Mouse (Mus musculus) neural tube, embryonic 12.5 days (tissue): ENCODE data around the gene St3gal3. TPM values are rescaled to one million over a fixed set of nuclear protein-coding genes. Genes with fewer than 3 reads are reported as not detected.
A peak's percentile ranks its signal among the peaks of the same experiment; 100 is the strongest.

Experiments used
- ATAC-seq: fragments of 200-750 bp; cut with Nextera tagmentation; 2 replicates; pipeline ENCODE4 v1.8.0; 2017; ENCODE audit warnings: low read depth, mild to moderate bottlenecking, moderate TSS enrichment, moderate library complexity; ENCODE audit not compliant: low FRiP score
- H3K27ac ChIP-seq: fragments of 300-500 bp; sonication (generic); 2 replicates; pipeline ENCODE4 v1.5.1; 2016
- H3K27me3 ChIP-seq: fragments of 300-500 bp; sonication (generic); replicated peaks from 2 replicates; pipeline ENCODE4 v1.6.1; 2016; ENCODE audit warnings: mild to moderate bottlenecking
- H3K36me3 ChIP-seq: fragments of 300-500 bp; sonication (generic); 2 replicates; pipeline ENCODE4 v1.6.1; 2016; ENCODE audit warnings: mild to moderate bottlenecking
- H3K4me1 ChIP-seq: fragments of 300-500 bp; sonication (generic); 2 replicates; pipeline ENCODE4 v1.6.1; 2016
- H3K4me2 ChIP-seq: fragments of 300-500 bp; sonication (generic); replicated peaks from 2 replicates; pipeline ENCODE4 v1.6.1; 2016; ENCODE audit warnings: mild to moderate bottlenecking
- H3K4me3 ChIP-seq: fragments of 300-500 bp; sonication (generic); 2 replicates; pipeline ENCODE4 v1.5.1; 2016
- H3K9ac ChIP-seq: fragments of 300-500 bp; sonication (generic); 2 replicates; pipeline ENCODE4 v1.6.1; 2016; ENCODE audit warnings: mild to moderate bottlenecking
- H3K9me3 ChIP-seq: fragments of 300-500 bp; sonication (generic); 2 replicates; pipeline ENCODE4 v1.6.1; 2016; ENCODE audit warnings: mild to moderate bottlenecking
- WGBS: fragments of 180-500 bp; shearing (Covaris S2); methylation state at CpG from one replicate; pipeline ENCODE4 v1.1.7; 2016; 5-methylcytosine and 5-hydroxymethylcytosine counted together
- polyA plus RNA-seq: library from polyadenylated mRNA; unstranded; fragments of >200 nt; fragmentation: Nextera tagmentation; extraction: Ambion mirVana; gene quantifications from 2 replicates; pipeline ENCODE4 v1.2.1, GENCODE M21; 2016

Gene St3gal3
- polyA plus RNA-seq, 1 experiment from 2014 or later, result 9.4 TPM

DNA sequence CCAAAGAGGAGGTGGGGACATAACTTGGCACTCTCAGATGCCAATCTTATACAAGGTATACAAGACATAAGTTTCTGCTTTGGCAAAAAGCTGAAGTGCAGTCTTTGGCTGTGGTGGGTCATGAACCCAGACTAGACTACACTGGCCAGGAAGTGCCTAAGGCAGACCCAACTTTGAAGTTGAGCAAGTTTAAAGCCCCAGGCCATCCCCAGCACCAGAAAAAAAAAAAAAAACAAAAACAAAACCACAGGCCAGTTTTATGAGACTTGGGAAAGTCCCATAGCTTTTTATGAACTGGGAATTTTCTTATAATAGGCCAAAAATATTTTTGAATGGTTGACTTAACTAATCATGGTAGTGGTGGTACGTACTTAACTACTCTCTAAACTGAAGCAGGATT is 700 bp upstream of the St3gal3 start:
- Histone ChIP-seq H3K36me3 (peaks cover 40% of the 10 kb centered on the region), H3K4me3 (peak overlapping the region; percentile 99), H3K27me3 (no peaks in the 10 kb centered on the region), H3K4me1 (peaks cover 12% of the 10 kb centered on the region), H3K9ac (peak overlapping the region; percentile 89; the same call in 1 of the 2 replicates), H3K4me2 (peak overlapping the region; percentile 79), H3K27ac (no peak overlapping the region), H3K9me3 (no peaks in the 10 kb centered on the region)
- 96% methylated on average over 1 of the region's 1 CpGs for WGBS
- no peak; the same call in 1 of the 2 replicates for ATAC-seq

DNA sequence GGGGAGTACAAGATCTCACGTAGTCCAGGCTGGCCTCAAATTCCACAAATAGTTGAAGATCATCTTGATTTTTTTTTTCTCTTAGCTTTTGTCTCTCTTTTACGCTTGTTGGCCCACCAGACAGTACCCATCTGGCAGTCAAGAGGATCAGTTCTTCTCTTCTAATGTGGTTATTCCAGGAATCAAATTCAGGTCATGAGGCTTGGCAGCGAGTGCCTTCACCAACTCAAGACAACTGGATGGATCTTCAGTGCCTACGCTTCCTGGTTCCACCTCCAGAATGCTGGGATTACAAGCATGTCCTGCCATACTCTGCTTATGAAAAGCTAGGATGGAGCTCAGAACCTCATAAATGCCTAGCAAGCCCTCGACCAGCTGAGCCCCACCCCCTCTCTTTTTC is 3.4 kb downstream of the St3gal3 start:
- Histone ChIP-seq H3K27me3 (no peaks in the 10 kb centered on the region), H3K4me1 (peaks cover 12% of the 10 kb centered on the region), H3K36me3 (peaks cover 2% of the 10 kb centered on the region), H3K27ac (no peak overlapping the region), H3K4me2 (no peak overlapping the region), H3K9ac (no peak overlapping the region), H3K4me3 (no peak overlapping the region), H3K9me3 (no peaks in the 10 kb centered on the region)
- no peak for ATAC-seq
- WGBS, result 91% methylated on average over 5 of the region's 5 CpGs

DNA sequence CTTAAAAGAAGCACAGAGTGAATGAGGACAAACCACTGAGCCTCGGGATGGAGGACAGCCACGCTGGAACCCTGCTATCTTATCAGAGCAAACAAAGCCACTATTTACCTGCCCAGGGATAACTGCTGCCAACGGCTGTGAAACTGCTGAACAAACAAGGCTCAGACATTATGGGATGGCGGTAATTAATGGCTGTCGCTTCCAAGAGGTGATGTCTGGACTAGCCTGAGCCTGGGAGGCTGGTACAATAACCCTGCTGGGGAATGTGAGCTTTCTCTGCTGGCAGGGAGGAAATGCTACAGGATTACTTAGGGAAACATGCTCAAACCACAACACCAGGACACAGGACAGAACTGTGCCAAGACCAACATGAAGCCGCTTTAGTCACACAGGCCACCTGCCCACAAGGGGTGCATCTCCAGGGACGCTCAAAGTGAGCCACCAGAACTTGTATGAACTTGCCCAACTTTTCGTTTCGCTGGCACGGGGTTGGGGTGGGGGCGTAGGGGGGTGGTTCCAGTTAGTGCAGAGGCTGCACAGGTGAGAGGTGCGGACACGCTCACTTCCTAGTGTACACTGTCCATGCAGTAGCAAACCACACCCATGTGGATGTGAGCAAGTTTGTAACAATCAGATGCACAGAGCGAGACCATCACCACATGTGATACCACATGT is 11.5 kb downstream of the St3gal3 start:
- 91% methylated on average over 14 of the region's 14 CpGs for WGBS
- no peaks in the 10 kb centered on the region for H3K27me3 ChIP-seq
- H3K4me2 ChIP-seq, result no peak overlapping the region
- no peak overlapping the region for H3K9ac ChIP-seq
- ATAC-seq, result no peak
- peaks cover 4% of the 10 kb centered on the region; the same call in 1 of the 2 replicates for H3K36me3 ChIP-seq
- H3K9me3 ChIP-seq, result no peaks in the 10 kb centered on the region
- H3K27ac ChIP-seq, result no peak overlapping the region
- no peaks in the 10 kb centered on the region for H3K4me1 ChIP-seq
- H3K4me3 ChIP-seq, result no peak overlapping the region

DNA sequence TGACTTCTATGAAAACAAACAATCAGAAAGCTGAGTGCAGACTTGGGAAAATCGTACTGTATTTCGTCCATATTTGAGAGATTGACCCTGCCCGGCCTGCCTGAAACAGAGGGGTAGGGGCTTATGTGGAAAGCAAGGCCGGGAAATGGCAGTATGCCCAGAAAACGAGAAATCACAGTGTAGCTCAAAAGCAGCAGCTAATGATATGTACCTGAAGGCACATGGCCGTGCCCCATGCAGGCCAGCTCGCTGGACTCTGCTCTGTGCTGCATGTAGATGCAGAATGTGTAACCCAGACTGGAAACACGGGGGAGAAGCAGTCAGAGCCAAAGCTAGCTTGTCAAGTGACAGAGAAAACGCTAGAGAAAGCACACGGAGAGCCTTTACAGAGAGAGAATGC is 12.6 kb downstream of the St3gal3 start:
- Histone ChIP-seq H3K4me3 (no peak overlapping the region), H3K9ac (no peak overlapping the region), H3K4me1 (no peaks in the 10 kb centered on the region), H3K4me2 (no peak overlapping the region), H3K27ac (no peak overlapping the region), H3K27me3 (no peaks in the 10 kb centered on the region), H3K36me3 (peaks cover 4% of the 10 kb centered on the region; the same call in 1 of the 2 replicates), H3K9me3 (no peaks in the 10 kb centered on the region)
- 87% methylated on average over 10 of the region's 10 CpGs for WGBS
- no peak for ATAC-seq

DNA sequence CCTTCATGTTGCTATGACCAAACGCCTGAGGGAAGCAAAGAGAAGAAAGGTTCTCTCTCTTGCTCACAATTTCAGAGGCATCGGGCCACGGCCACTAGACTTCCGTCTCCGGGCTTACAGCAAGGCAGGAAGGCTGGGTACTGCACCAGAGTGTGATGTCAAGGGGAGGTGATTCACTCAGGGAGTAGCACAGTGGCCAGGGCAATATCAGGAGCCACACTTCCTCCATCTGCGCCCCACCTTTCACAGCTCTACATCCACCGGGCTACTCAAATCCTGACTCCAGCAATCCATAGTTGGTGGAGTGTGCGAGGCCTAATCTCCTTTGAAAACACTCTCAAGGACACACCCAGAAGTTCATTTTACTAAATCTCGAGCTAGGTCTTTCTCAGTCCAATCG is 17.1 kb downstream of the St3gal3 start:
- H3K4me1 ChIP-seq, result no peaks in the 10 kb centered on the region

DNA sequence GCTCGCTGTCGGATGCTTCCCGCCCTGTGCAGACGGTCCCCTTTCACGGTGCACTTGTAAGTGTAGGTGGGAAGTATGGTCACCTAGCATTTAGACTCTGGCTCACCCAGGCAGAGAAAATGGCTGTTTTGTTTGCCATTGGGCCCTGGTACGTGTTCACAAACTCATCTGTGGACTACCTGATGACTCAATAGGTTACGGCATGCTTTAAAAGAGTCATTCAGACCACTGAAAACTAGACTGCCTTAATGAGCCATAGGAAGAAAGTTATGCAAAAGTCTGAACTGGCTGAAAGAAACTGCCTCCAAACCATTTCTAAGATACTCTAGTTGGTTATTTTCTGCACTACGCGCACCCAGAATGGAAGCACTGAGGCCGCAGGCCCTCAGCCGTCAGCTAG is 18.6 kb downstream of the St3gal3 start:
- H3K27me3 ChIP-seq, result no peaks in the 10 kb centered on the region
- H3K36me3 ChIP-seq, result no peaks in the 10 kb centered on the region; the same call in 1 of the 2 replicates
- H3K4me3 ChIP-seq, result no peak overlapping the region
- no peak for ATAC-seq
- no peak overlapping the region for H3K27ac ChIP-seq
- no peaks in the 10 kb centered on the region for H3K4me1 ChIP-seq
- no peak overlapping the region for H3K9ac ChIP-seq
- peaks cover 2% of the 10 kb centered on the region; the same call in 1 of the 2 replicates for H3K9me3 ChIP-seq
- WGBS, result 81% methylated on average over 11 of the region's 11 CpGs
- no peak overlapping the region for H3K4me2 ChIP-seq

More for the DNA sequence above, 17.1 kb downstream of the St3gal3 start:
- no peaks in the 10 kb centered on the region for H3K9me3 ChIP-seq
- H3K4me2 ChIP-seq, result no peak overlapping the region
- no peak overlapping the region for H3K4me3 ChIP-seq
- H3K9ac ChIP-seq, result no peak overlapping the region
- ATAC-seq, result no peak
- H3K27me3 ChIP-seq, result no peaks in the 10 kb centered on the region
- WGBS, result 95% methylated on average over 10 of the region's 10 CpGs
- H3K36me3 ChIP-seq, result 0 out of 2 replicates have a peak, but pooled peaks cover under 1% of the 10 kb centered on the region
- no peak overlapping the region for H3K27ac ChIP-seq

DNA sequence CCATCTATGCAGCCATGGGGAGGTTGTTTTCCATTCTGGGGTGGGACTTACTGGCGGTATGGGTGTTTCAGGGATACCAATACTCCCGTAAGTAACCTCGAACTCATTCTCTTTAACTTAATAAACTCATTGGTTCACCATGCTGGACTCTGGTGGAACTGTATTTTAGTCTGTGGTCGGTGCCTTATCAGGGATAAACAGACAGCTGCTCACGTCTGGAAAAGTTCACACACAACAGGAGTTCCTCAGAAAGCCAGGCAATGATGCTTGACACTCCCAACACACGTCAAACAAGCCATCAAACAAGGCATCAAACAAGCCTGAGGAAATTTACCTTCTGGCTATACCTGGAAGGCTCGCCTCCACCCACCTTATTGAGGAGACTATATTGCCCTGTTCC is 19.6 kb downstream of the St3gal3 start:
- 91% methylated on average over 7 of the region's 7 CpGs for WGBS
- H3K4me1 ChIP-seq, result no peaks in the 10 kb centered on the region
- H3K9me3 ChIP-seq, result peaks cover 4% of the 10 kb centered on the region; the same call in 1 of the 2 replicates
- H3K27me3 ChIP-seq, result no peaks in the 10 kb centered on the region
- no peak overlapping the region for H3K27ac ChIP-seq
- no peak for ATAC-seq
- no peak overlapping the region for H3K4me3 ChIP-seq
- no peak overlapping the region for H3K4me2 ChIP-seq
- H3K36me3 ChIP-seq, result no peaks in the 10 kb centered on the region; the same call in 1 of the 2 replicates
- H3K9ac ChIP-seq, result no peak overlapping the region

DNA sequence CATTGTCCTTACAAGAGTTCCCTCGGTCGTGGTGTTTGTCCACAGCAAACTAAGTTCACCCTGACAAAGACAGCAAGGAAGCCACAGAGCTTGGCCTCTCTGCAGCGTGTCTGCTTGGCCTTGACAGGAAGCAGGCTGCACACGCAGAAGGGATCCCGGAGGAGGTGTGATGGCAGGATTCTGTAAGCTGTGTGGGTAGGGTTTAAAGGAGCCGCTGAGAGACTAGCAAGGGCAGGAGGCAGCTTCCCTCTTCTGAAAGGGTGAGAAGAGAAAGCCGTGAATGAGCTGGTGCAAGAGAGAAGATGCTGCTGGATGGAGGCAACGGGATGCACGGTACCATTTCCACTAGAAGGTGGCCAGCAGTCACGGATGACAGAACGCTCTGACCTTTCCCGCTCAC is 22.1 kb downstream of the St3gal3 start:
- Histone ChIP-seq H3K9ac (no peak overlapping the region), H3K4me1 (no peaks in the 10 kb centered on the region), H3K9me3 (peaks cover 4% of the 10 kb centered on the region; the same call in 1 of the 2 replicates), H3K27ac (no peak overlapping the region), H3K4me3 (no peak overlapping the region), H3K27me3 (no peaks in the 10 kb centered on the region), H3K36me3 (no peaks in the 10 kb centered on the region; the same call in 1 of the 2 replicates), H3K4me2 (no peak overlapping the region)
- no peak for ATAC-seq
- WGBS, result 88% methylated on average over 12 of the region's 12 CpGs

DNA sequence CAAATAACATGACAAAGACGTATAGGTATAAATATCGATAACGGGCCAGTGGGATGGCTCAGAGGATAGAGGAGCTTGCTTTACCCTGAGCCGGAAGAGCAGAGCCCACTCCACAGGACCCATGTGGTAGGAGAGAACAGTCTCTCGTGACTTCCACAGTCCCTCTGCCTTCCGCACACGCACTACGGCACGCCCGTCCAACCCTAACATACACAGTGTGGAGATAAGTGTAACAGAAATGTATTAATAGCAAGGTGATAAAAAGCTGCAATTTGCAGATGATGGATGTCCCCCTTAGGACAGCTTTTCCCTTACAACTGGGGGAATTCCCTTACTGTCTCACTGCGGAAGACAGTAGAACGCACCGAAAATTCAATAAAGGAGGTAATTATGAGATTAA is 25.1 kb downstream of the St3gal3 start:
- no peak overlapping the region for H3K4me3 ChIP-seq
- no peak overlapping the region for H3K4me2 ChIP-seq
- WGBS, result 84% methylated on average over 13 of the region's 13 CpGs
- peaks cover 4% of the 10 kb centered on the region; the same call in 1 of the 2 replicates for H3K9me3 ChIP-seq
- H3K4me1 ChIP-seq, result no peaks in the 10 kb centered on the region
- no peak overlapping the region for H3K9ac ChIP-seq
- no peak for ATAC-seq
- H3K27me3 ChIP-seq, result no peaks in the 10 kb centered on the region
- H3K27ac ChIP-seq, result no peak overlapping the region
- peaks cover 5% of the 10 kb centered on the region; the same call in 1 of the 2 replicates for H3K36me3 ChIP-seq

DNA sequence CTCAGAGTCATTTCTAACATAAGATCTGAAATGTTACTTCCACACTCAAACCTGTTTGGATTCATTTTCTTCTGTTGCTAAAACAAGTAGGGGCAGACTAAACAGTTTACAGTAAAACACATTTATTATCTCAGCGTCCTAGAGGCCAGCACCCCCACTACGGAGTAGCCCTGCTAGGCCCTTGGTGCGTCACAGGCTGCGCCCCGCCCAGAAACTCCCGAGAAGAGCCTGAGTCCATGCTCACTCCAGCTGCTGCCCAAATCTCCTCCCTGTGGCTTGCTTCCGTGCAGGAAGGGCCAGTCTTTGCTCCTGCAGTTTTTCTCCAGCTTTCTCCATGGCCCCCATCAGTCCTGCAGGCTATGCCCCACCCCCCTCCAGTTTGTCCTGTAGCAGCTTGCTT is 25.9 kb downstream of the St3gal3 start:
- H3K4me1 ChIP-seq, result no peaks in the 10 kb centered on the region
- H3K9me3 ChIP-seq, result peaks cover 4% of the 10 kb centered on the region; the same call in 1 of the 2 replicates
- WGBS, result 84% methylated on average over 7 of the region's 7 CpGs
- no peak overlapping the region for H3K4me2 ChIP-seq
- no peak overlapping the region for H3K9ac ChIP-seq
- peaks cover 5% of the 10 kb centered on the region; the same call in 1 of the 2 replicates for H3K36me3 ChIP-seq
- ATAC-seq, result no peak
- H3K27me3 ChIP-seq, result no peaks in the 10 kb centered on the region
- H3K4me3 ChIP-seq, result no peak overlapping the region
- H3K27ac ChIP-seq, result no peak overlapping the region

DNA sequence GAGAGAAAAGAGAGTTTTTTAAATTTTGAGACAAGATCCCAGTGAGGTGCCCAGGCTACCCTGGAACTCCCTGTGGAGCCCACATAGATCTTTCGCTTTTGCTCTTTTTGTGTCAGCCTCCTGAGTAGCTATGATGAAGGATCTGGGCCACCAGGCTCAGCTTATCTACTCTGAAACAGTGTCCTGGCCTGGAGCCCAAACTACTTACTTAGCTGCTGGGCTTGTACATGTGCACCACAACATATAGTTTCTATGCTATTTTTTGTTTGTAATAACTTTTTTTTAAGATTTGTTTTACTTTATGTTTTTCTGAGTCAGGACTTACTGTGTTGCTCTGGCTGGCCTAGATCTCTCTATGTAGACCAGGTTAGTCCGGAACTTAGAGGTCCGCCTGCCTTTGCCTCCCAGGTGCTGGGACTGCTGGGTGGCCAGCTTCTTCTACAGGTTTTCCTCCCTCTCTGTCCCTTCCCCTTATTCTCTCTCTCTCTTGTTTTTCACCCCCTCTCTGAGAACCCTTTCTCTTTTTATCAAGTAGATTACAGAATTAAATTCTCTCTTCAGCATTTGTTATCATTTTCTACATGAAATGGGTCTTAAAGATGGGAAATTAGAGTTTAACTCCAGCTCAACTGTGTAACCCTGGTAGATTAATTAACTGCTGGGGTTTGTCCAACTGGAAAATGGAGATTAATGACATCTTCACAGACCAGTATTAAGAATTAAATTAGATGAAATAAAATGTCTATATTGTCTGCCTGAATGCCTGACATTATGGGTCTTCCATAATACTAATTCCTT is 29.3 kb downstream of the St3gal3 start:
- ATAC-seq, result no peak
- Histone ChIP-seq H3K9me3 (no peaks in the 10 kb centered on the region), H3K36me3 (peaks cover 5% of the 10 kb centered on the region; the same call in 1 of the 2 replicates), H3K27ac (no peak overlapping the region), H3K27me3 (no peaks in the 10 kb centered on the region), H3K9ac (no peak overlapping the region), H3K4me3 (no peak overlapping the region), H3K4me2 (no peak overlapping the region), H3K4me1 (no peaks in the 10 kb centered on the region)
- 96% methylated on average over 3 of the region's 3 CpGs for WGBS

DNA sequence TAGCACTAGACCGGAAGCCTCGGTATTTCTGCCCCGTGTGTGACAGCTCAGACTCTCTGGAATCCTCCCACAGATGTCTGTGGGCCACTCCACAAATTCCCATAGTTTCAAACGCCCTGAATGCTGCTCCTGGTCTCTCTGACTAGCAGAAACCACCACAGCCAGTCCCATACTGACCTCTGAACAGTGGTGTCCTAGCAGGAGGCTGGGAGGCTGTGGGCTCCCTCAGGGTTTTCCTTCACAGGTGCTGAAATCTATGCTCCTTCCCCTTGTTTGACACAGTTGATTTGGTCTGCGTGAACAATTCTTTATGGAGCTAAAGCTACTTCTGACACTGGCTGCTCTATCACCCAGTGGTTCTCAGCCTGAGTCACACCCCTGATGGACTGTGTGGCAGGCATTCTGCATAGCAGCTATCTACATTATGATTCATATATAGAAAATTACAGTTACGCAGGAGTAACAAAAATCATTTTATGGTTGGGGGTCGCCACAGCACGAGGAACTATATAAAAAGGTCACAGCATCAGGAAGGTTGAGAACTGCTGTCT is 31.4 kb downstream of the St3gal3 start:
- Histone ChIP-seq H3K27me3 (no peaks in the 10 kb centered on the region), H3K9me3 (no peaks in the 10 kb centered on the region), H3K27ac (no peak overlapping the region), H3K9ac (no peak overlapping the region), H3K36me3 (peaks cover 5% of the 10 kb centered on the region; the same call in 1 of the 2 replicates), H3K4me2 (no peak overlapping the region), H3K4me3 (no peak overlapping the region), H3K4me1 (no peaks in the 10 kb centered on the region)
- WGBS, result 83% methylated on average over 8 of the region's 8 CpGs
- no peak for ATAC-seq
